Mouse (Mus musculus) CH12.LX (cell line): Measurements from ENCODE around the gene Scrn3. TPM values are rescaled to one million over a fixed set of nuclear protein-coding genes. Genes with fewer than 3 reads are reported as not detected.
A peak's percentile ranks its signal among the peaks of the same experiment; 100 is the strongest.

Experiments used
- DNase-seq: peaks from one replicate; pipeline ENCODE4 v3.0.0-alpha.2; 2013; ENCODE audit errors: extremely low read depth
- H3K27ac ChIP-seq: 2 replicates; pipeline ENCODE4 v1.5.1; 2012; ENCODE audit warnings: low read depth, mild to moderate bottlenecking, control low read depth, moderate library complexity; ENCODE audit not compliant: insufficient read depth
- H3K27me3 ChIP-seq: replicated peaks from 2 replicates; pipeline ENCODE3; 2012; ENCODE audit warnings: inconsistent platforms
- H3K36me3 ChIP-seq, 2 experiments: replicated peaks in 1 of 2; 2 replicates each; pipeline versions ENCODE3 to v1.6.1; 2012; ENCODE audit warnings: inconsistent platforms in 1 of 2, low read length in 1 of 2, mild to moderate bottlenecking in 1 of 2, mixed read lengths in 1 of 2, moderate library complexity in 1 of 2; ENCODE audit not compliant: control insufficient read depth in 1 of 2, insufficient read depth in 1 of 2
- H3K4me1 ChIP-seq, 2 experiments: 2 replicates each; pipeline ENCODE4 v1.6.1; 2012; ENCODE audit warnings: inconsistent platforms in 1 of 2, moderate library complexity in 1 of 2; ENCODE audit not compliant: insufficient read depth in 2 of 2, control insufficient read depth in 1 of 2
- H3K4me2 ChIP-seq: 2 replicates; pipeline ENCODE4 v1.6.1; 2012; ENCODE audit warnings: low read depth, mild to moderate bottlenecking, control low read depth; ENCODE audit not compliant: poor library complexity, insufficient read depth, severe bottlenecking
- H3K4me3 ChIP-seq, 3 experiments: fragments of 150-350 bp in 1 of 3; sonication (generic) in 1 of 3; replicated peaks in 1 of 3; 2 replicates each; pipeline versions ENCODE3 to v1.5.1; 2011 to 2012; ENCODE audit warnings: low read depth in 2 of 3, low read length in 2 of 3, mild to moderate bottlenecking in 2 of 3, moderate library complexity in 2 of 3, control low read depth in 1 of 3, improper control_type of control experiment in 1 of 3, inconsistent platforms in 1 of 3, mixed read lengths in 1 of 3; ENCODE audit not compliant: poor library complexity in 1 of 3
- H3K79me2 ChIP-seq: replicated peaks from 2 replicates; pipeline ENCODE4 v1.6.1; 2012; ENCODE audit warnings: mild to moderate bottlenecking, moderate library complexity; ENCODE audit not compliant: control insufficient read depth, poor library complexity, insufficient read depth, severe bottlenecking; ENCODE audit errors: extremely low read depth
- H3K9ac ChIP-seq: 2 replicates; pipeline ENCODE4 v1.6.1; 2012; ENCODE audit warnings: low read depth, mild to moderate bottlenecking, control low read depth, moderate library complexity; ENCODE audit not compliant: insufficient read depth
- H3K9me3 ChIP-seq: replicated peaks from 2 replicates; pipeline ENCODE3; 2012; ENCODE audit warnings: low read length, inconsistent platforms, mixed read lengths
- CHD1 ChIP-seq: IDR thresholded peaks from 2 replicates; pipeline ENCODE4 v1.6.1; 2012; ENCODE audit warnings: low read depth, low read length, improper control_type of control experiment, inconsistent platforms
- E2F4 ChIP-seq: IDR thresholded peaks from 2 replicates; pipeline ENCODE4 v1.6.1; 2011; ENCODE audit warnings: low read depth, low read length, improper control_type of control experiment; ENCODE audit not compliant: insufficient replicate concordance
- EP300 ChIP-seq: IDR thresholded peaks from 2 replicates; pipeline ENCODE4 v1.6.1; 2011; ENCODE audit warnings: low read length, improper control_type of control experiment
- ETS1 ChIP-seq: conservative IDR thresholded peaks from 2 replicates; pipeline ENCODE4 v1.6.1; 2012; ENCODE audit warnings: low read depth, mild to moderate bottlenecking, inconsistent platforms, low read length, improper control_type of control experiment, moderate library complexity
- HCFC1 ChIP-seq: IDR thresholded peaks from 2 replicates; pipeline ENCODE4 v1.6.1; 2012; ENCODE audit warnings: low read depth, mild to moderate bottlenecking, inconsistent platforms, low read length, improper control_type of control experiment
- IRF4 ChIP-seq: IDR thresholded peaks from 2 replicates; pipeline ENCODE4 v1.6.1; 2014; ENCODE audit warnings: low read depth, mild to moderate bottlenecking, inconsistent platforms, low read length, improper control_type of control experiment
- JUND ChIP-seq: conservative IDR thresholded peaks from 2 replicates; pipeline ENCODE4 v1.6.1; 2011; ENCODE audit warnings: low read depth, low read length, improper control_type of control experiment
- KAT2A ChIP-seq: IDR thresholded peaks from 2 replicates; pipeline ENCODE4 v1.6.1; 2012; ENCODE audit warnings: low read length, improper control_type of control experiment, inconsistent platforms; ENCODE audit not compliant: insufficient replicate concordance
- MAX ChIP-seq: IDR thresholded peaks from 2 replicates; pipeline ENCODE4 v1.6.1; 2011; ENCODE audit warnings: low read length, improper control_type of control experiment
- MAZ ChIP-seq: IDR thresholded peaks from 2 replicates; pipeline ENCODE4 v1.6.1; 2012; ENCODE audit warnings: low read depth, mild to moderate bottlenecking, inconsistent platforms, low read length, improper control_type of control experiment, moderate library complexity
- MEF2A ChIP-seq: IDR thresholded peaks from 2 replicates; pipeline ENCODE4 v1.6.1; 2014; ENCODE audit warnings: low read depth, mild to moderate bottlenecking, inconsistent platforms, low read length, improper control_type of control experiment, borderline replicate concordance
- MXI1 ChIP-seq: IDR thresholded peaks from 2 replicates; pipeline ENCODE4 v1.6.1; 2011; ENCODE audit warnings: mild to moderate bottlenecking, low read depth, low read length, improper control_type of control experiment
- NELFE ChIP-seq: IDR thresholded peaks from 2 replicates; pipeline ENCODE4 v1.6.1; 2011; ENCODE audit warnings: low read depth, low read length, improper control_type of control experiment
- POLR2A ChIP-seq: IDR thresholded peaks from 2 replicates; pipeline ENCODE4 v1.6.1; 2011; ENCODE audit warnings: low read depth, mild to moderate bottlenecking, improper control_type of control experiment, low read length
- POLR2AphosphoS2 ChIP-seq: IDR thresholded peaks from 2 replicates; pipeline ENCODE4 v1.6.1; 2011; ENCODE audit warnings: low read depth, low read length, improper control_type of control experiment
- SMC3 ChIP-seq: IDR thresholded peaks from 2 replicates; pipeline ENCODE4 v1.6.1; 2011; ENCODE audit warnings: low read depth, low read length, improper control_type of control experiment
- TBP ChIP-seq: conservative IDR thresholded peaks from 2 replicates; pipeline ENCODE4 v1.6.1; 2011; ENCODE audit warnings: low read depth, low read length, improper control_type of control experiment
- UBTF ChIP-seq: IDR thresholded peaks from 2 replicates; pipeline ENCODE4 v1.6.1; 2012; ENCODE audit warnings: low read depth, mild to moderate bottlenecking, inconsistent platforms, low read length, improper control_type of control experiment, moderate library complexity
- USF1 ChIP-seq: IDR thresholded peaks from 2 replicates; pipeline ENCODE4 v1.6.1; 2014; ENCODE audit warnings: low read depth, mild to moderate bottlenecking, inconsistent platforms, low read length, improper control_type of control experiment
- dilution Hi-C: fragments of 300-500 bp; cut with MboI; formaldehyde crosslinking; loops from 2 replicates; pipeline ENCODE4 v1.14.3; 2020; ENCODE audit warnings: low sequenced_read_pairs; ENCODE audit not compliant: extremely low pct_unique_long_range_greater_than_20kb, extremely low pct_ligation_motif_present
- in situ Hi-C: fragments of 300-500 bp; cut with MboI; formaldehyde crosslinking; loops from 3 replicates; pipeline ENCODE4 v1.14.3; 2019; ENCODE audit warnings: low sequenced_read_pairs, low pct_ligation_motif_present, low pct_unique_long_range_greater_than_20kb, mixed read lengths
- polyA plus RNA-seq: library from polyadenylated mRNA; unstranded; fragments of >175 nt; gene quantifications from 2 replicates; pipeline ENCODE4 v1.2.1, GENCODE M21; 2012; ENCODE audit warnings: low read depth; ENCODE audit not compliant: insufficient read length
- total RNA-seq, 2 experiments: library from RNA; depleted of rRNA; stranded (reverse); fragments of 300-350 nt in 1 of 2; fragments of >200 nt in 1 of 2; gene quantifications; 2 replicates each; pipeline ENCODE4 v1.2.3; 2012 to 2014

Gene Scrn3
- total and polyA plus RNA-seq, 3 experiments: 6.6 to 14.8 (median 11.1) TPM

DNA sequence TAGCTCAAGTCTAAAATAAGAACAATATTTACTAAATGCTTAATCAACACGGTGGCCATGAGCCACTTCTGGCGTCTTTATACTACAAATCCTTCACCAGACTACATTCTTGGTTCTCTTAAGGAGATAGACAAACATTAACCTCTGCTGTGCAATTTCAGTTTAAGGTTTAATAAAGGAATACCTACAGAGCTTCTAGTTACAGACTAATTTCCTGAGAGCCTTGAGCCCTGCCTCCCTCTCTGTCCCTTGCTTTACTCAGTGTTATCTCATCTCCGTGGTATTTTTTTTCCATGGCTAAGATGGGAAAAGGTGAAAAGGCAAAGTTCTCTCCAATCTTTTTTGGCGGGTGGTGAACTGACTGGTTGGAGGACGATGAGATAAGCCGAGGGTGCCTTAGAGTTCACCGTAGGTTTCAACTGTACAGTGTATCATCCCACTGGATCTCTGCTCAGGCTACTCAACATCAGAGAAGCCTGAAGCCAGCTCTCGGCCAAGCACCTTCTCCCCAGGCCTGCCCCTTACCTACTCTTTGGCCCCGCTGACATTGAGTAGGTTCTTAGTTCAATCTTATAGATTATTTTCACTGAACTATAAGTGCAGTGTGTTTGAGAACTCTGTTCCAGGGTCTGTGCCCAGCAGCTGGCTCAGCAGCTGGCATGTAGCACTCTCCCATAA, 68.0 kb downstream of the Scrn3 start:
- in situ Hi-C loops: no loop called here
- peaks cover 2 to 12% of the 10 kb centered on the region in 2 experiments for H3K36me3 ChIP-seq
- H3K4me1 ChIP-seq: peaks cover 0 to 9% of the 10 kb centered on the region in 2 experiments; a peak in 2 of 4 replicates
- H3K27me3 ChIP-seq: no peaks in the 10 kb centered on the region
- dilution Hi-C loops: no loop called here
- H3K4me2 ChIP-seq: no peak overlapping the region
- no peaks in the 10 kb centered on the region for H3K9me3 ChIP-seq
- no peak overlapping the region for H3K4me3 ChIP-seq
- no peak overlapping the region for H3K9ac ChIP-seq
- H3K27ac ChIP-seq: no peak overlapping the region
- no peaks in the 10 kb centered on the region for H3K79me2 ChIP-seq
- no peak for DNase-seq
- TF ChIP-seq KAT2A (no peak), USF1 (no peak), POLR2A (no peak), E2F4 (no peak), NELFE (no peak), UBTF (no peak), ETS1 (no peak), MXI1 (no peak), CHD1 (no peak), MAZ (no peak), HCFC1 (no peak), TBP (no peak), JUND (no peak), SMC3 (no peak), POLR2AphosphoS2 (no peak), IRF4 (no peak)
- TF ChIP-seq, all 38 proteins: peak for 0

DNA sequence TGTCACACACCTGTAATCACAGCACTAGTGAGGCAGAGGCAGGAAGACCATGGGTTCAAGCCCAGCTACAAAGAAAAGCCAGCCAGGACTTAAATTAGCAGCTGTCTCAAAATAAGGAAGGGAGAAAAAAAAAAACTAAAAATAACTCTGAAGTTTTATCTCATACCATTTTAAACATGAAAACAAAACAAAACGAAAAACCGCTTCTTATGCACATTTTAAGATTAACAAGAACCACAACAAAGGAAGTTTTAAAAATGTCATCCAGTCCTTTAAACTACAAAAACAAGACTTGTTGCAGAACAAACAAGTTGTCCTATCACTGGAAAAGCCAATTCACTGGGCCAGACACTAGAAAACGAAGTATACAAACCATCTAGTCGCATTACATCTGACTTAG, 72.8 kb downstream of the Scrn3 start:
- TF ChIP-seq MXI1 (no peak), EP300 (no peak), UBTF (no peak), MAX (no peak), SMC3 (no peak), MEF2A (peak; percentile 47)
- TF ChIP-seq, all 38 proteins: peak for 1

More for the DNA sequence above, 72.8 kb downstream of the Scrn3 start:
- Histone ChIP-seq H3K79me2 (no peaks in the 10 kb centered on the region; the same call in 1 of the 2 replicates), H3K9ac (no peak overlapping the region; the same call in 1 of the 2 replicates), H3K36me3 (peaks cover 2 to 13% of the 10 kb centered on the region in 2 experiments), H3K4me3 (peak overlapping the region in 1 of 3 experiments; percentile 70), H3K27ac (no peak overlapping the region), H3K27me3 (no peaks in the 10 kb centered on the region), H3K4me2 (peak overlapping the region; percentile 67), H3K4me1 (peaks cover 2 to 40% of the 10 kb centered on the region in 2 experiments; a peak in 3 of 4 replicates), H3K9me3 (no peaks in the 10 kb centered on the region)
- DNase-seq: no peak
- dilution Hi-C loops: no loop called here
- in situ Hi-C loops: no loop called here
